Mouse (Mus musculus): ENCODE measurements around the gene Hoxd12. TPM values are rescaled to one million over a fixed set of nuclear protein-coding genes. Genes with fewer than 3 reads are reported as not detected.

Gene Hoxd12
- polyA plus RNA-seq, 1 experiment from 2014 or later: 0.12 TPM

- WGBS: 3% methylated on average over 15 of the region's 15 CpGs
- no peak for ATAC-seq
- no peaks in the 10 kb centered on the region for H3K4me1 ChIP-seq (replicated peaks; ENCODE audit: control insufficient read depth, insufficient read depth, low read length)
- H3K27ac ChIP-seq (ENCODE audit: low read depth, low read length): no peak within 1 kb of the TSS
- no peaks in the 10 kb centered on the region for H3K9me3 ChIP-seq (ENCODE audit: control insufficient read depth)
- no peak within 1 kb of the TSS; the same call in 1 of the 2 replicates for H3K4me2 ChIP-seq (replicated peaks; ENCODE audit: low read depth)
- H3K9ac ChIP-seq (ENCODE audit: low read depth, low read length): no peak within 1 kb of the TSS
- peak within 1 kb of the TSS; percentile 12; the same call in 1 of the 2 replicates for H3K4me3 ChIP-seq (ENCODE audit: low read depth, low read length)
- TF ChIP-seq CTCF (IDR thresholded peaks at IDR 0.05; ENCODE audit: low read depth): no peak
- peaks cover 100% of the 10 kb centered on the region for H3K27me3 ChIP-seq (replicated peaks; ENCODE audit: control insufficient read depth, insufficient read depth, low read length)
- H3K36me3 ChIP-seq (ENCODE audit: control insufficient read depth, insufficient read depth): no peaks in the 10 kb centered on the region
Measured at GRCm38 (mm10) chr2:74678891-74679595, 4.2 kb downstream of the Hoxd12 start, which contains the start of gene Hoxd11. Gene Hoxd11 (plus strand): TSS chr2:74679557.

GRCm38 (mm10) chr2:74679596-74679971, 4.8 kb downstream of the Hoxd12 start:
- Histone ChIP-seq H3K4me1 (replicated peaks; ENCODE audit: control insufficient read depth, insufficient read depth, low read length) (no peaks in the 10 kb centered on the region), H3K27me3 (replicated peaks; ENCODE audit: control insufficient read depth, insufficient read depth, low read length) (peaks cover 100% of the 10 kb centered on the region), H3K4me2 (replicated peaks; ENCODE audit: low read depth) (no peak overlapping the region), H3K9ac (ENCODE audit: low read depth, low read length) (no peak overlapping the region), H3K27ac (ENCODE audit: low read depth, low read length) (no peak overlapping the region), H3K9me3 (ENCODE audit: control insufficient read depth) (no peaks in the 10 kb centered on the region), H3K36me3 (ENCODE audit: control insufficient read depth, insufficient read depth) (no peaks in the 10 kb centered on the region), H3K4me3 (ENCODE audit: low read depth, low read length) (peak overlapping the region; percentile 12; the same call in 1 of the 2 replicates)
- TF ChIP-seq CTCF (IDR thresholded peaks at IDR 0.05; ENCODE audit: low read depth): no peak
- no peak for ATAC-seq
- 2% methylated on average over 26 of the region's 26 CpGs for WGBS

GRCm38 (mm10) chr2:74679980-74680379, 5.2 kb downstream of the Hoxd12 start:
- Histone ChIP-seq H3K9me3 (ENCODE audit: control insufficient read depth) (no peaks in the 10 kb centered on the region), H3K27me3 (replicated peaks; ENCODE audit: control insufficient read depth, insufficient read depth, low read length) (peaks cover 100% of the 10 kb centered on the region), H3K4me3 (ENCODE audit: low read depth, low read length) (peak overlapping the region; percentile 12; the same call in 1 of the 2 replicates), H3K4me1 (replicated peaks; ENCODE audit: control insufficient read depth, insufficient read depth, low read length) (no peaks in the 10 kb centered on the region), H3K9ac (ENCODE audit: low read depth, low read length) (no peak overlapping the region), H3K27ac (ENCODE audit: low read depth, low read length) (no peak overlapping the region), H3K4me2 (replicated peaks; ENCODE audit: low read depth) (no peak overlapping the region), H3K36me3 (ENCODE audit: control insufficient read depth, insufficient read depth) (no peaks in the 10 kb centered on the region)
- WGBS: 1% methylated on average over 23 of the region's 23 CpGs
- no peak for ATAC-seq
- no peak for TF ChIP-seq CTCF (IDR thresholded peaks at IDR 0.05; ENCODE audit: low read depth)

- Histone ChIP-seq H3K4me2 (replicated peaks; ENCODE audit: low read depth) (no peak overlapping the region), H3K4me1 (replicated peaks; ENCODE audit: control insufficient read depth, insufficient read depth, low read length) (no peaks in the 10 kb centered on the region), H3K27ac (ENCODE audit: low read depth, low read length) (no peak overlapping the region), H3K9ac (ENCODE audit: low read depth, low read length) (no peak overlapping the region), H3K4me3 (ENCODE audit: low read depth, low read length) (no peak overlapping the region), H3K27me3 (replicated peaks; ENCODE audit: control insufficient read depth, insufficient read depth, low read length) (peaks cover 100% of the 10 kb centered on the region), H3K36me3 (ENCODE audit: control insufficient read depth, insufficient read depth) (no peaks in the 10 kb centered on the region), H3K9me3 (ENCODE audit: control insufficient read depth) (no peaks in the 10 kb centered on the region)
- 5% methylated on average over 21 of the region's 21 CpGs for WGBS
- no peak for ATAC-seq
- TF ChIP-seq CTCF (IDR thresholded peaks at IDR 0.05; ENCODE audit: low read depth): no peak
Measured at GRCm38 (mm10) chr2:74680561-74681398, 6.0 kb downstream of the Hoxd12 start.

GRCm38 (mm10) chr2:74681594-74682531, 7.0 kb downstream of the Hoxd12 start:
- Histone ChIP-seq H3K27me3 (replicated peaks; ENCODE audit: control insufficient read depth, insufficient read depth, low read length) (peaks cover 99% of the 10 kb centered on the region), H3K9ac (ENCODE audit: low read depth, low read length) (no peak overlapping the region), H3K9me3 (ENCODE audit: control insufficient read depth) (no peaks in the 10 kb centered on the region), H3K4me1 (replicated peaks; ENCODE audit: control insufficient read depth, insufficient read depth, low read length) (no peaks in the 10 kb centered on the region), H3K27ac (ENCODE audit: low read depth, low read length) (no peak overlapping the region), H3K36me3 (ENCODE audit: control insufficient read depth, insufficient read depth) (no peaks in the 10 kb centered on the region), H3K4me2 (replicated peaks; ENCODE audit: low read depth) (peak overlapping the region; percentile 60), H3K4me3 (ENCODE audit: low read depth, low read length) (peak overlapping the region; percentile 40)
- TF ChIP-seq CTCF (IDR thresholded peaks at IDR 0.05; ENCODE audit: low read depth): no peak
- WGBS: 1% methylated on average over 78 of the region's 78 CpGs
- peak; percentile 39; the same call in 1 of the 2 replicates for ATAC-seq
